Mouse (Mus musculus): ENCODE measurements around the gene Pelo. TPM values are rescaled to one million over a fixed set of nuclear protein-coding genes. Genes with fewer than 3 reads are reported as not detected.

Pelo gene
- polyA plus RNA-seq, 1 experiment from 2014 or later: 6.5 TPM

DNA sequence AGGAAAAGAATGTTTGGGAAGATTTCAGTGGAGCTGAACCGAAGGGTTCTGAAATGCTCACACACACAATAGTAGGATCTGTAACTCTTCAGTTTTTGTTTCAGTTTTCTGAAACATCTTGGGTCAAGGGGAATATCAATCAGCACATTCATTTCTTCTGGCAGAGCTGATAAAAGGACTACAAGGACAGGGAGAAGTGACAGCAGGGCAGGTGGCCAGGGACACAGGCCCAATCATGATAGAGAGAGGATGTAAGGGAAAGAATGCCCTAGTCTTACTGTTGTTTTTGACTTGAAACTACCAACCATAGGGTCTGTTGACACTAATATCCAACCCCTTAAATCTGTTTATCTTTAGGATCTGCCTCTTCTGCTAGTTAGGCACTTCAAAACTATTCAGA is 34.5 kb upstream of the Pelo start:
- H3K9me3 ChIP-seq (ENCODE audit: control insufficient read depth, low read length): no peaks in the 10 kb centered on the region
- H3K27me3 ChIP-seq (ENCODE audit: control insufficient read depth, insufficient read depth, low read length): no peaks in the 10 kb centered on the region
- H3K27ac ChIP-seq (ENCODE audit: low read depth, low read length): no peak overlapping the region
- no peak overlapping the region for H3K4me2 ChIP-seq (ENCODE audit: low read depth, low read length)
- no peak overlapping the region for H3K9ac ChIP-seq (replicated peaks; ENCODE audit: low read depth, low read length)
- H3K4me1 ChIP-seq (ENCODE audit: control insufficient read depth, insufficient read depth, low read length): no peaks in the 10 kb centered on the region
- no peak for ATAC-seq (ENCODE audit: low read depth)
- 86% methylated on average over 1 of the region's 1 CpGs for WGBS
- no peaks in the 10 kb centered on the region for H3K36me3 ChIP-seq (ENCODE audit: control insufficient read depth, insufficient read depth, low read length)
- no peak overlapping the region for H3K4me3 ChIP-seq (ENCODE audit: low read depth, low read length)

DNA sequence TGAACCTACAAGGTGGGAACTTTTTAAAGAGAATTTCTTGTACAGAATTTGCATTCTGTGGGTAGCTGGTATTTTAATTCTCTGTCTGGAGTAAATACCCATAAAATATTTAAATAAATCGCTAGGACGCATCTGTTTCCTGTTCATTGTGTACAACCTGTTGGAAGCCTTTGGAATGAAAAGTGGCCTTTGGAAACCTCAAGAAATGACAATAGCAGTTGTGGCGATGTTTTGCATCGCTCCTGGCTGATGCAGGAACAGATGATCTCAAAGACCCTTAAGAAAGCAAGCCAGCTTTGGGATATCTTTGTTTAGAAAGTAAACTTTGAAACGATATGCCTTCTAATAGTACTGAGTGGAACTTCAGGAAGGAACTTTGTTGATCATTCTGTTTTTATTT is 28.8 kb upstream of the Pelo start:
- 62% methylated on average over 5 of the region's 5 CpGs for WGBS
- Histone ChIP-seq H3K27me3 (ENCODE audit: control insufficient read depth, insufficient read depth, low read length) (no peaks in the 10 kb centered on the region), H3K4me3 (ENCODE audit: low read depth, low read length) (no peak overlapping the region), H3K27ac (ENCODE audit: low read depth, low read length) (no peak overlapping the region), H3K9ac (replicated peaks; ENCODE audit: low read depth, low read length) (no peak overlapping the region), H3K36me3 (ENCODE audit: control insufficient read depth, insufficient read depth, low read length) (no peaks in the 10 kb centered on the region), H3K4me2 (ENCODE audit: low read depth, low read length) (no peak overlapping the region), H3K9me3 (ENCODE audit: control insufficient read depth, low read length) (no peaks in the 10 kb centered on the region), H3K4me1 (ENCODE audit: control insufficient read depth, insufficient read depth, low read length) (no peaks in the 10 kb centered on the region)
- ATAC-seq (ENCODE audit: low read depth): no peak

DNA sequence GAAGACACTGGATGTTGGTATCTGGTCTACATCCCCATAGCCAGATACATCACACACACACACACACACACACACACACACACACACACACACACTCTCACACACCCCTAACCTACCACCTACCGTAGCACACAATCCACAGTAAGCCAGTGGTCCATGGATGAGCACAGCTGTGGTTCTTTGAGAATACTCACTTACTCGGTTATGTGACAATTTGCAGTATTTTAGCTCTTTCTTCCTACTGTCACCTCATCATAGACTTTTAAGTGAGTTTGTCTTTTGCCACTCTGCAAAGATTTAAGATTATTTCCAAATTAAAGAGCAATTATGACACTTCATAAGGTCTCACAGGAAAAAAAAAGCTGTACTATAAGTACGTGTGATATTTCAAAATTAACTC is 28.2 kb upstream of the Pelo start:
- H3K36me3 ChIP-seq (ENCODE audit: control insufficient read depth, insufficient read depth, low read length): no peaks in the 10 kb centered on the region
- H3K27ac ChIP-seq (ENCODE audit: low read depth, low read length): no peak overlapping the region
- H3K27me3 ChIP-seq (ENCODE audit: control insufficient read depth, insufficient read depth, low read length): no peaks in the 10 kb centered on the region
- no peaks in the 10 kb centered on the region for H3K4me1 ChIP-seq (ENCODE audit: control insufficient read depth, insufficient read depth, low read length)
- H3K4me2 ChIP-seq (ENCODE audit: low read depth, low read length): no peak overlapping the region
- H3K4me3 ChIP-seq (ENCODE audit: low read depth, low read length): no peak overlapping the region
- no peak for ATAC-seq (ENCODE audit: low read depth)
- no peaks in the 10 kb centered on the region for H3K9me3 ChIP-seq (ENCODE audit: control insufficient read depth, low read length)
- 94% methylated on average over 3 of the region's 3 CpGs for WGBS
- no peak overlapping the region for H3K9ac ChIP-seq (replicated peaks; ENCODE audit: low read depth, low read length)

DNA sequence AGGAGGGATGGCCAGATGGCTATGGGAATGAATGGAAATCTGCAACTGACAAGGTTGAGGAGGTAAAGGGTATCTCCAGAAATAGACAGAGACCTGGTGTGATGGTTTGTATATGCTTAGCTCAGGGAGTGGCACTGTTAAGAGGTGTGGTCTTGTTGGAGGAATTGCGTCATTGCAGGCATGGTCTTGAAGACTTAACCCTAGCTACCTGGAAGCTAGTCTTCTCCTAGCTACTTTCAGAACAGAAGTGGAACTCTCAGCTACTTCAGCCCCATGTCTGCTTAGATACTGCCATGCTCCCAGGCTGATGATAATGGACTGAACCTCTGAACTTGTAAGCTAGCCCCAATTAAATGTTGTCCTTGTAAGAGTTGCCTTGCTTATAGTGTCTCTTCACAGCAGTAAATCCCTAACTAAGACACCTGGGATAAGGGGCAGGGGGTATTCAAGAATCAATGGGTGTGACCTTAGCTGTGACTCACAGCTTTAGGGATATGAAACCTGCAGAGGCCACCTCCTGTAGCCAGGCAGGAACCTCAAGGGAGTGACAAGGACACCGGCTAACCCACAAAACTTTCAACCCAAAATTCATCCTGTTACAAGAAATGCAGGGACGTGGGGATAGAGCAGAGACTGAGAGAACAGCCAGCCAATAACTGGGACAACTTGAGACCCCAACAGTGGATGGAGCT is 27.1 kb upstream of the Pelo start:
- H3K9me3 ChIP-seq (ENCODE audit: control insufficient read depth, low read length): no peaks in the 10 kb centered on the region
- no peaks in the 10 kb centered on the region for H3K4me1 ChIP-seq (ENCODE audit: control insufficient read depth, insufficient read depth, low read length)
- H3K4me2 ChIP-seq (ENCODE audit: low read depth, low read length): no peak overlapping the region
- no peaks in the 10 kb centered on the region for H3K27me3 ChIP-seq (ENCODE audit: control insufficient read depth, insufficient read depth, low read length)
- no peak for ATAC-seq (ENCODE audit: low read depth)
- H3K4me3 ChIP-seq (ENCODE audit: low read depth, low read length): no peak overlapping the region
- no peaks in the 10 kb centered on the region for H3K36me3 ChIP-seq (ENCODE audit: control insufficient read depth, insufficient read depth, low read length)
- H3K9ac ChIP-seq (replicated peaks; ENCODE audit: low read depth, low read length): no peak overlapping the region
- H3K27ac ChIP-seq (ENCODE audit: low read depth, low read length): no peak overlapping the region
- 89% methylated on average over 3 of the region's 3 CpGs for WGBS

DNA sequence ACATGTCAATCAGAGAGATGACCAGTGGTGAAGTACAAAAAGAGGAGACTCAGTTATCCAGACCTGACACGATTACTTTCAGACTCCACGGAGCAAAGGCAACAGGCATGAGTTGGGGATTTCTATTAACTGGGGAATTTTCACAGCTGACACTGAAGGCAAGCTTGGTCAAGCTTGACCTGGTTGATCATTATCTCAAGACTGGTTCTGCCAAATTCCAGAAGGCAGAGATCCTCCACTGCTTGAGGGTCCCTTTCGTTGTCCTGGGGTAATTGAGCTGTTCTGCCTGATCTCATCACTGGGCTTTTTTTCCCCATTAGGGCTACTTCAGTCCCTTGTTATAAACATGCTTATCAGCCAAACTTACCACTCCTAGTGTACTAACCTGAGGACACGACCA is 19.6 kb upstream of the Pelo start:
- Histone ChIP-seq H3K4me2 (ENCODE audit: low read depth, low read length) (no peak overlapping the region), H3K9ac (replicated peaks; ENCODE audit: low read depth, low read length) (no peak overlapping the region), H3K27ac (ENCODE audit: low read depth, low read length) (no peak overlapping the region), H3K4me1 (ENCODE audit: control insufficient read depth, insufficient read depth, low read length) (no peaks in the 10 kb centered on the region), H3K9me3 (ENCODE audit: control insufficient read depth, low read length) (no peaks in the 10 kb centered on the region), H3K4me3 (ENCODE audit: low read depth, low read length) (no peak overlapping the region), H3K36me3 (ENCODE audit: control insufficient read depth, insufficient read depth, low read length) (no peaks in the 10 kb centered on the region), H3K27me3 (ENCODE audit: control insufficient read depth, insufficient read depth, low read length) (no peaks in the 10 kb centered on the region)
- no peak for ATAC-seq (ENCODE audit: low read depth)
- 91% methylated on average over 4 of the region's 4 CpGs for WGBS

DNA sequence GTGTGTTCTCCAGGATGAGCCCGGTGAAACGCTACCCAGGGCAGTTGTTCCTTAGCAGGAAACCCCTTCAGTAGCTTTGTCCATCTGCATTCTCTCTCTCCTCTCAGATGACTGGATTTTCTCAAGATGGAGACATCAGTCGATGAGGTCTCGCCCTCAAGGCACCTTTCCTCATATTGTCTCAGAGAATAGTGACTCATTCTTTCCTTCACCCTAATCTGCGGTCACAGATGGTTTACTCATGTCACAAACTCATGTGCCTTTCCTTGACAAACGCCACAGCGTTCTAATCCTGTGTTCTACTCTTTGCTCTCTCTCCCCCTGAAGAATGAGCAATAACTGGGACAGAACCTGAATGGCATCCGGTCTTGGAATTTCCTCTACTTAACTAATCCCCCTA is 17.4 kb upstream of the Pelo start:
- H3K36me3 ChIP-seq (ENCODE audit: control insufficient read depth, insufficient read depth, low read length): no peaks in the 10 kb centered on the region
- H3K27ac ChIP-seq (ENCODE audit: low read depth, low read length): no peak overlapping the region
- H3K27me3 ChIP-seq (ENCODE audit: control insufficient read depth, insufficient read depth, low read length): no peaks in the 10 kb centered on the region
- H3K9me3 ChIP-seq (ENCODE audit: control insufficient read depth, low read length): no peaks in the 10 kb centered on the region
- ATAC-seq (ENCODE audit: low read depth): no peak
- H3K4me2 ChIP-seq (ENCODE audit: low read depth, low read length): no peak overlapping the region
- no peaks in the 10 kb centered on the region for H3K4me1 ChIP-seq (ENCODE audit: control insufficient read depth, insufficient read depth, low read length)
- no peak overlapping the region for H3K9ac ChIP-seq (replicated peaks; ENCODE audit: low read depth, low read length)
- 92% methylated on average over 8 of the region's 8 CpGs for WGBS
- no peak overlapping the region for H3K4me3 ChIP-seq (ENCODE audit: low read depth, low read length)

DNA sequence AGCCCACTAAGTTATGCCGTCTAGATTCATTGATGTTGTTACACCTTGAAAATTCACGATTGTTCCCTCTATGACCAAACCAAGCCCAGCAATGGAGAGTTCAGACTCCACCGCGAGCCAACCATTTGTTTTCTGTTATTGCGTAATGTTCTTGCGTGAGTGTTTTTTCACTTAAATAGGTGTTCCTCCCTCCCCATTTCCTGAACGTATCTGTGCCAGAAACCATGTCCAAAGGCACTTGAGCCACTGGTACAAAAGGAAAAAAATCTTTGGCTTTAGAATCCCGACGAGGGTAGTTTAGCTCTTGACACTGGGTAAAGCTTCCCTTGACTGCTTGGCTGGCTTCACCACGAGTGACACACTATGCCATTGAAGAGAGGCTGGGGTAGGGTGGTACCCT is 16.2 kb upstream of the Pelo start:
- 93% methylated on average over 10 of the region's 10 CpGs for WGBS
- no peaks in the 10 kb centered on the region for H3K9me3 ChIP-seq (ENCODE audit: control insufficient read depth, low read length)

DNA sequence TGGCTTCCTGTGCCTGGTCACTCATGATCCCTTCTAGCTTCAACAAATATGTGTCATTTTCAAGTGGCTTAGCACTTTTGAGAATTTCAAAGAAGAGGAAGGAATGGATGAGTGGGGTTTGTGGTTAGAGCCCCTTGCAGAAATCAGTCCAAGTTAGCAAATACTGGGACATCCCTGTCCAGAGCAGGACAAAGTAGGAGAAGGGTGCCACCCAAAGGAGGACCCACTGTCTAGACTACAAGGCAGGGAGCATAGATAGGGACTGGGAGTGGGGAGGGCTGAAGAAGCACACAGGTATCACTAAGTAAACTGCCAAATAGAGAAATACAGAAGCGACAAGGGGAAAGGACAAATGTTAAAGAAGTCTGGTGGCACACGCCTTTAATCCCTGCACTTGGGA is 12.8 kb upstream of the Pelo start:
- Histone ChIP-seq H3K36me3 (ENCODE audit: control insufficient read depth, insufficient read depth, low read length) (no peaks in the 10 kb centered on the region), H3K27ac (ENCODE audit: low read depth, low read length) (no peak overlapping the region), H3K4me2 (ENCODE audit: low read depth, low read length) (no peak overlapping the region), H3K27me3 (ENCODE audit: control insufficient read depth, insufficient read depth, low read length) (peaks cover 16% of the 10 kb centered on the region), H3K9ac (replicated peaks; ENCODE audit: low read depth, low read length) (no peak overlapping the region), H3K4me3 (ENCODE audit: low read depth, low read length) (no peak overlapping the region), H3K9me3 (ENCODE audit: control insufficient read depth, low read length) (no peaks in the 10 kb centered on the region), H3K4me1 (ENCODE audit: control insufficient read depth, insufficient read depth, low read length) (0 out of 2 replicates have a peak, but pooled peaks cover 2% of the 10 kb centered on the region)
- ATAC-seq (ENCODE audit: low read depth): no peak
- 100% methylated on average over 2 of the region's 2 CpGs for WGBS

More for the DNA sequence above, 16.2 kb upstream of the Pelo start:
- ATAC-seq (ENCODE audit: low read depth): no peak
- Histone ChIP-seq H3K9ac (replicated peaks; ENCODE audit: low read depth, low read length) (no peak overlapping the region), H3K4me3 (ENCODE audit: low read depth, low read length) (no peak overlapping the region), H3K4me2 (ENCODE audit: low read depth, low read length) (no peak overlapping the region), H3K4me1 (ENCODE audit: control insufficient read depth, insufficient read depth, low read length) (0 out of 2 replicates have a peak, but pooled peaks cover 2% of the 10 kb centered on the region), H3K27ac (ENCODE audit: low read depth, low read length) (no peak overlapping the region), H3K27me3 (ENCODE audit: control insufficient read depth, insufficient read depth, low read length) (peaks cover 5% of the 10 kb centered on the region), H3K36me3 (ENCODE audit: control insufficient read depth, insufficient read depth, low read length) (no peaks in the 10 kb centered on the region)

DNA sequence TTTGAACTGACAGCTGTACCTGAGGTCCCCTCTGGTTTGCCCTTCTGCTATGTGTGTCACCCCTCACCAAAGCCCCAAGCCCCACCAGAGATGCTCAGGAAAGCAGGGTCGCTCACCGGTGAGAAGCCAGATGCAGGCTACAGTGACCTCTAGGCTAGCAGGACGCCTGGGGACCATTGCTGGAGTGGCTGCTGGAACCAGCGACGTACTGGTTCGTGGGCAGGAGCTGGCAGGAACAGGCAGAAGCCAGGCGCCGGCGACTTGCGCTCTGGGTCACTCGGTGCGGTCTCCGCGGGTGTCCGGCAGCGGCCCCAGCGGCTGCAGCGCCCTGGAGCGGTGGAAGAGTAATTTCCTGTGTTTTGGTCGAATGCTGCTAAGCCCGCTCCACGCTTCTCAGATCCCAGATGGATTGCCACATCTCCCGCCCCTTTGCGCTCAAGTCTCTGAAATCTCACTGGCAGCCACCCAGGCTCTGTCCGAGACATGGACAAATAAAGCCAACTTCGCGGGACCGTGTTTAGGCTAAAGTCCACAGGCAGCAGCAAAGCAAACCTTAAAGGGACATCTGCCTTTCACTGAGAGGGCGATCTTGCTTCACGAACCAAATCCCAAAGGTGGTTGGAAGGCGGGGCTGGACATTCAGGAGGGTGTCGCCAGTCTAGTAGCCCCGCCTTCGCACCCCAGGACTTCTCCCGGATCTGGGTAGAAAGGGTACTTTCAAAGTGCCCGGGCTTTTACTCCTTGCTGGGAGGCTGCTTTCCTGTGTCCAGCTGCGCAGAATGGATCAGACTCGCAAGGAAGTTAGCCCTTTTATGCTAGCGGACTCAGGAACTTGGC is 11.6 kb upstream of the Pelo start, which contains the start of the genes Gm49395 and Itga1:
TSS of gene Gm49395 (minus strand) at position 567 of the 837 bp plus-strand sequence.
TSS of gene Itga1 (minus strand) at position 610 of the 837 bp plus-strand sequence.
- H3K27ac ChIP-seq (ENCODE audit: low read depth, low read length): 0 out of 2 replicates have a peak within 1 kb of the TSS, but pooled peaks have one; percentile 16
- peak within 1 kb of the TSS; percentile 50 for H3K9ac ChIP-seq (replicated peaks; ENCODE audit: low read depth, low read length)
- 0 out of 2 replicates have a peak, but pooled peaks cover 2% of the 10 kb centered on the region for H3K4me1 ChIP-seq (ENCODE audit: control insufficient read depth, insufficient read depth, low read length)
- H3K27me3 ChIP-seq (ENCODE audit: control insufficient read depth, insufficient read depth, low read length): peaks cover 16% of the 10 kb centered on the region
- peak; percentile 82 for ATAC-seq (ENCODE audit: low read depth)
- H3K4me3 ChIP-seq (ENCODE audit: low read depth, low read length): peak within 1 kb of the TSS; percentile 41
- under 1% methylated on average over 39 of the region's 39 CpGs for WGBS
- no peaks in the 10 kb centered on the region for H3K36me3 ChIP-seq (ENCODE audit: control insufficient read depth, insufficient read depth, low read length)
- peak within 1 kb of the TSS; percentile 96 for H3K4me2 ChIP-seq (ENCODE audit: low read depth, low read length)
- no peaks in the 10 kb centered on the region for H3K9me3 ChIP-seq (ENCODE audit: control insufficient read depth, low read length)

All from neural tube, embryonic 14.5 days (tissue).